Mouse (Mus musculus) heart, postnatal 10 days (tissue): ENCODE measurements at regions not wholly inside any gene's neighbourhood (a gene's known extent, or its start where the extent isn't known, plus 50 kb on each side); places are given as distances from the start of the nearest gene placed in this dataset.

Experiments
- DNase-seq, 2 experiments: peaks; one replicate each; pipeline ENCODE4 v3.0.0; 2021
- intact Hi-C: fragments of 180-260 bp; cut with DNase I; formaldehyde crosslinking; loops from one replicate; pipeline ENCODE4 v1.15.1; 2025

DNA sequence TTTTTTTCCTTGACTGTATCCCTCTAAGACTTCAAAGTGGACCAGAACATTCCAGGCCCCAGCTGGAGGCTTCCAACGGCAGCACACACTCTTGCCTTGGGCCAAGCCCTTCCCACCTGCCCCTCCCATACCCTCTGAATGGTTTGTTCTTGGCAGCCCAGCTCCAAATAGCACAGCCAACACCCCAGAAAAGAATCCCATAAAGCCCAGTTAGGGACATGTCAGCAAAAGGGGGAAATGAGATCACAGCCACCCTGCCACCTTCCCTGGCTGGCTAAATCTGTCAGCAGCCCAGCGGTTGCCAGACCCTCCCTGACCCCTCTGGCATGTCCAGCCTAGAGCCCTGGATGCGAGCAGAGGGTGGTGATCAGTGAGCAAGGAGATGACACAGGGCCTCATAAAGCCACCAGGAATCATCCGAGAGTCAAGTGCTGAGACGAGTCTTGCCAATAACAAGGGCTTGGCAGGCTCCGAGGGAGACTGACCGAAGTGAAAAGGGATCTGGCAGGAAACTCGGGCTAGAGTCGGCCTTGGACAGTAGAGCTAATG, 258.8 kb downstream of the Rplp1 start:
- intact Hi-C loops, result loop anchor here (5.0 kb wide), 1 partner anchor 278 kb away; no protein-coding TSS in a partner anchor
- DNase-seq, result peak; percentile 88 to 91

GRCm38 (mm10) chr9:61645661-61646425, 268.5 kb downstream of the Rplp1 start:
- intact Hi-C loops, result no loop called here
- peak; percentile 51 to 60 for DNase-seq

GRCm38 (mm10) chr9:61640739-61641138, 268.6 kb downstream of the Tle3 start:
- intact Hi-C loops, result no loop called here
- no peak for DNase-seq

DNA sequence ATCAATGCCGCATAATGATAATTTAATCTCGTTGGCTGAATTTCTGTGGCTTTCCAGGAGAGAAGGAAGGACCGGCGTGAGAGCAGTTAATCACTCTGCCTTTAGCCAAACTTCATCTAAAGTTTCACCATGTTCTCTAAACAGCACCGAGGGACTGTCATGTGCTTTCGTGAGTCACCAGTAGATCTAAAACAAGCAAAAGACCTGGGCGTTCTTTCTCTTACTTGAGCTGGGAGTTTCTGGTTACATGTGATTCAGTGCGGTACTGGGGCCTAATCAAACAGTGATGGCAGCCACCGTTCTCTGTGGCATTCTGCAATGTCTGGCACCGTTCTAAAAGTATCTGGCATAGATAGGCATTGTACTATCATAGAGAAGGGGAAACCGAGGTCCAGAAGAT, 266.7 kb downstream of the Tle3 start:
- intact Hi-C loops, result no loop called here
- no peak for DNase-seq

GRCm38 (mm10) chr9:61633936-61634335, 261.8 kb downstream of the Tle3 start:
- no peak for DNase-seq
- intact Hi-C loops, result no loop called here

GRCm38 (mm10) chr9:61632602-61633001, 260.4 kb downstream of the Tle3 start:
- intact Hi-C loops, result no loop called here
- DNase-seq, result no peak

GRCm38 (mm10) chr9:61631097-61631496, 258.9 kb downstream of the Tle3 start:
- intact Hi-C loops, result no loop called here
- DNase-seq, result no peak

DNA sequence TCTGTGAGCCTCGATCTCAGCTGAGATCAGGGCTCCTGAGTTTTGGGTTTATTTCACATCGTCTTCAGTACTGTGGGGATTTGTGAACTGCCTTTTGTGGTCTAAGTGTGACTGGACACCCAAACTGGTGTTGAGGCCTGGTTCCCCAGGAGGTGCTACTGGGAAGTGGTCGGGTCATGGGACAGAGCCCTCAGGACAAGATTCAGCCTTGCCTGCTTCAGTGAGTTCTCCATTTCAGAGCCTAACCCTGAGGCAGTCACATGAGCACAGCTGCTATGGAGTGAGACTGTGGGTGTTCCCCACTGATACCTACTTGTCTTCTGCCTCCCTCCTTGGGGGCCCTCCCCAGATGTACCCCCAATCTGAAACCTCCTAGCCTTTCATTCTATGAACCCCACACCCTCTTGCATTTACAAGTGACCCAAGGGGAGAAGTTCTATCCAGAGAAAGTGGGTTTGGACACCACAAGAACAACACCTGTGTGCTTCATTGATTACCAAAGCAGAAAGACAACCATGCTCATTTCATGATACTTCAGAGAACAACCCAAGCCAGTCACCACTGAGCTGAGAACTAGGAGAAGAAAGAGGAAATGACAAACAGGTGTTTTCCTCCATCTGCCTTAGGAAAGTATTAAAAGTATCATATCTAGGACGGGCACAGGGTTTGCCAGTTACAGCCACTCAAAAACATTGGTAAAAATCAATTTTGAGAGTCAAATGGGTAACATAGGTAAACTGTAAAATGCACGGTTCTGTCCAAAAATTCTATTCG, 255.8 kb downstream of the Tle3 start:
- intact Hi-C loops, result no loop called here
- DNase-seq, result no peak

- no peak for DNase-seq
- intact Hi-C loops, result no loop called here
Observed at GRCm38 (mm10) chr9:61622933-61623332, 250.8 kb downstream of the Tle3 start.

GRCm38 (mm10) chr9:61621939-61622338, 249.8 kb downstream of the Tle3 start:
- no peak for DNase-seq
- intact Hi-C loops, result no loop called here

DNA sequence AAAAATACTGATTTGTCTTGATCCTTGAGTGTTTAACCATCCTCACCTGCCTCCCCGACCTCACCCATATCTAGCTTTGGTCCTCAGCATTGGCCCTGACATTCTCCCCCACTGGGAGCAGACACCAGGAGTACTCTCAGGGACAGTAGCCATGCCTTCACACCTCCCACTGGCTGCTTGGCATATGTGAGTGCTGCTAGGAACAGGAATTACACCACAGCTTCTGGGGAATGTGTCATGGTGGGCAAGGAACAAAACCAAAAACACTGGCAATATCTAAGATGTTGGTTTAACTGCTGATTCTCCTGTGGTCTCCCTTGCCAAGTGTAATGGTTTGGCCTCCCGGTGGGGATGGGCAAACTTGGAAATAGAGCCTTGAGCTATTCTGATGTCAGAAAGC, 248.6 kb downstream of the Tle3 start:
- intact Hi-C loops, result no loop called here
- DNase-seq, result no peak

DNA sequence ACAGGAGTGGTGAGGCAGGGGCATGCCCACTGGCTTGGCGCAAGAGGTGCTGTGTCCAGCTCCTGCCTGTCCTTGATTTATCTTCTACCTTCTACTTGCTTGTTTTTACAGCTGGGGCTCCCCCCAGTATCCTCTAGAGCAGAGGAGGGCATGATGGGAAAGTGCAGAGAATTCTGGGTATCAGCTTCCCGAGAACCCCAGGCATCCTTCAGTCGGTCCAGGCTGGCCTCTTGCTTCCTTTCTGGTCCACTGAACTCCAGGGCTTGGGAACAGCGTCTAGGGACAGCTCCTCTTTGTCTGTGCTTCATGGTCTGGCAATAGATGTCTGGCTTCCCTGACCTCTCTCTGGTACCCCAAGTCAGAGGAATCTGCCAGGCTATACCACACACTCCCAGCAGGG, 247.9 kb downstream of the Tle3 start:
- intact Hi-C loops, result no loop called here
- DNase-seq, result no peak

GRCm38 (mm10) chr9:61618510-61619249, 246.5 kb downstream of the Tle3 start:
- peak; percentile 54 to 59 for DNase-seq
- intact Hi-C loops, result no loop called here

- no peak for DNase-seq
- intact Hi-C loops, result no loop called here
Observed at GRCm38 (mm10) chr9:61617979-61618378, 245.8 kb downstream of the Tle3 start.

DNA sequence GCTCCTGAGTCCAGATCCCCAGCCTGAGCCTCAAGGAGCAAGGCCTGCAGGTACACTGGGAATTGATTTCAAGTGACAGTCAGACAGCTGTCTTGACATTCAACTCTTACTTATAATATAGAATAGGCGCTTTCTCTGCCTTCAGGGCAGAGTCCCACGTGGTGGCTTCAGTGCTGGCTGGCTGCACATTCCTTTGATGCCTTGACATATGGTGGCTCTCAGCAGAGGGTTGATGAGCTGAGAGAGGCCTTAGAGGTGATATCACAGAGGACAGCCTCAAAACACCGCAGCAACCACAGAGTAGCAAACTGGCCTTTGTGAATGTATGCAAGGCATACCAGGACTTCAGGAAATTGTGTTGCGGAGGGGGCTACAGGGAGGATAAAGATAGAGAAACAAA, 243.4 kb downstream of the Tle3 start:
- no peak for DNase-seq
- intact Hi-C loops, result no loop called here

DNA sequence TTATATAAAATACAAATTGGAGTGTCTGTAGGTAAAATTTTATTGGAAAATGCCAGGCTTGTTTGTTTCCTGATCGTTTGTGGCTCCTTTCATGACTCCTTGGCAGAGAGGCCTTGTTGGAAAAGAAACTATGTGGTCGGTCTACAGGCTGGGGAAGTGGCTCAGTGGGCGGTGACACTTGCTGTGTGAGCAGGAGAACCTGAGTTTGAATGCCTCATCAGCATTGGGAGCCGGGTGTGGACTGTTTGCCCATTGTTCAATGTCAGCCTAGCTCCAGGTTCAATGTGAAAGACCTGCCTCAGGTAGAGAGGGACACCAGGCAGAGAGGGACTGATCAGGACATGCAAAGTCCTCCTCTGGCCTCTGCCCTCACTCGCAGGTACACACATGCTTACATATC, 235.4 kb downstream of the Tle3 start:
- intact Hi-C loops, result no loop called here
- no peak for DNase-seq

GRCm38 (mm10) chr9:61602353-61602978, 230.3 kb downstream of the Tle3 start:
- intact Hi-C loops, result no loop called here
- DNase-seq, result no peak

DNA sequence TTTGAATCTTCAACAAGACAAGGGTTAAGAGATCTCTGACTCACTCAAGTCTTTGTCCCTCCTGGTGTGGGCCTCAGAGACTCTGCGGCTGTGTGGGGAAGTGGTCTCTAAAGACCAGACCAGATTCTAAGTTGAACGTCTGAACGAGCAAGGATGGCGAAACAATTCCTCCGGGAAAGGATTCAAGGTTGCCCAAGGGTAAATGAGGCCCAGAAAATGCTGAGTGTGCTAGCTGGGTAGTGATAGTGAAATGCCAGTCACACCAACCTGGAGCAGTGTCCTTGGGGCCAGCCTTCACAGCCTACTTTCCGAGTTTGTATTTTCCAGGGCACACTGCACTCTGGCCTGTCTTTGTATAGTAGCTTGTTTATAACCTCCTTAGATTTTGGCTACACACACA, 229.7 kb downstream of the Tle3 start:
- DNase-seq, result no peak
- intact Hi-C loops, result no loop called here

DNA sequence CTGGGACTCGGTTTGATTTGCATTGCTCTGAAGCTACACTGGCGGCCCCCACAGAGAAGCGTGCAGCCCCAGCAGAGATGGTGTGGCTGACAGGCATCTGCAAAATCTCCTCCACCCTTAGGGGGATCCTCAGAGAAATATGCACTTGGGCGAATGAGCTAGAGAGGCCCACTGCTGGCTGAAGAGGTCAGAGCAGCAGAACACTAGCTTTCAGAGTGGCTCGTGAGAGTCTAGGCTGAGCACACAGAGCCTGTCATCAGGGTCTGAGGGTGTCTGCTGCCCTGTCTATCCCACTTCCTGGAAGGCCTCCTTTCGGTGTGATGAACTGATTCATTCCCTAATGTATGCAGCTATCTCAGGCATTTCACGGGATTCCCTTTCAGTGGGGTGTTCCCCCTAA, 225.1 kb downstream of the Tle3 start:
- no peak for DNase-seq
- intact Hi-C loops, result no loop called here

DNA sequence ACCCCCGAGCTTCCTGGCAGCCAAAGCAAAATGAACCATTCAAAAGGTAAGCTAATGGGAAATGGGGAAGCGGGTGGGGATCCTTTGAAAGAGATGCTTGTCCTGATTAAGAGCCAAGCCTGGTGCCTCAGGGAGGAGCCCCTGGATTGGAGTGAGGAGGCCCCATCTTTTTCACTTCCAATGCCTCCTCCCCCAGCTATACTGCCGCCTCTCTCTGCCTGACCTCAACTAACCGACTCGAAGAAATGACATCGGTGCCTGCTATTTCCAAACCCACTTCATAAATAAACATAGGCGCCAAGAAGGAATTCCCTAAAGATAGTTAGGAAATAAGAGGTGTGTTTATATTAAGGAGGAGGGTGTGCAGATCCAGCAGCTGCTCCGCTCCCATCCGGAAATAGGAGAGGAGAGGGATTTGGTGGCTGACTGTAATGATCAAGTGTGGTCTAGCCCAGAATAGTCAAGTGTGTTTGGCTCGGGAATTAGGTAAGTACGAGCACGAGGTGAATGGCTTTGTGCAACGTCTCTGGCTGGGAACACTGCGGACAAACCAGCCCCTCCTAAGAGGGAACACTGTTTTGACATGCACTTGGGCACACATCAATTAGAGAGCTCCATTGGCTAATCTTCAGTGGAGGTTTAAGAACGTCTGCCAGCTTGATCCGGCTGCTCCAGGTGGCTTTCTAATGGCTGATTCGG, 224.4 kb downstream of the Tle3 start:
- no peak for DNase-seq
- intact Hi-C loops, result no loop called here
